Mouse (Mus musculus) telencephalon, adult 2 months (tissue): ENCODE measurements around the gene B4galnt2.
A peak's percentile ranks its signal among the peaks of the same experiment; 100 is the strongest.

ENCODE experiments used
- DNase-seq: peaks from one replicate; pipeline ENCODE4 v3.0.0-alpha.2; 2011; ENCODE audit warnings: low read depth, low spot score

B4galnt2 gene

GRCm38 (mm10) chr11:95840694-95841497 is 73.8 kb downstream of the B4galnt2 start:
- no peak for DNase-seq

- DNase-seq = no peak
Observed at GRCm38 (mm10) chr11:95838999-95839868, 75.5 kb downstream of the B4galnt2 start.

GRCm38 (mm10) chr11:95838598-95838997 is 76.1 kb downstream of the B4galnt2 start:
- no peak for DNase-seq

GRCm38 (mm10) chr11:95837059-95837458 is 77.6 kb downstream of the B4galnt2 start, which contains the start of gene Gngt2:
Gene Gngt2, plus strand, starts transcription at chr11:95837216.
- DNase-seq = no peak

- no peak for DNase-seq
Observed at GRCm38 (mm10) chr11:95836433-95836832, 78.3 kb downstream of the B4galnt2 start.

- DNase-seq = no peak
Observed at GRCm38 (mm10) chr11:95835832-95836231, 78.9 kb downstream of the B4galnt2 start.

- no peak for DNase-seq
Observed at GRCm38 (mm10) chr11:95834742-95835710, 79.7 kb downstream of the B4galnt2 start.

- DNase-seq = peak; percentile 61
Observed at GRCm38 (mm10) chr11:95834143-95834667, 80.5 kb downstream of the B4galnt2 start.

GRCm38 (mm10) chr11:95833631-95834142 is 81.0 kb downstream of the B4galnt2 start:
- DNase-seq = no peak

GRCm38 (mm10) chr11:95833006-95833570 is 81.6 kb downstream of the B4galnt2 start:
- no peak for DNase-seq

- no peak for DNase-seq
Observed at GRCm38 (mm10) chr11:95832129-95833005, 82.3 kb downstream of the B4galnt2 start.

GRCm38 (mm10) chr11:95831641-95832040 is 83.0 kb downstream of the B4galnt2 start:
- DNase-seq = no peak

GRCm38 (mm10) chr11:95831276-95831619 is 83.4 kb downstream of the B4galnt2 start:
- DNase-seq = no peak

GRCm38 (mm10) chr11:95830411-95831275 is 84.0 kb downstream of the B4galnt2 start:
- DNase-seq = no peak

- no peak for DNase-seq
Observed at GRCm38 (mm10) chr11:95829526-95830050, 85.1 kb downstream of the B4galnt2 start.

- DNase-seq = no peak
Observed at GRCm38 (mm10) chr11:95828181-95828964, 86.3 kb downstream of the B4galnt2 start.

GRCm38 (mm10) chr11:95827464-95828085 is 87.1 kb downstream of the B4galnt2 start:
- no peak for DNase-seq
